Mouse (Mus musculus) Muller cell, postnatal 12 days (primary cell): ENCODE data around the gene Tmprss12.
"Not testable (repeated sequence)": the region's sequence is repeated elsewhere in the genome, so short reads cannot be mapped to it uniquely, and the experiment has no call there.

Experiments used
- DNase-seq: peaks from one replicate; pipeline ENCODE4 v3.0.0-alpha.2; 2015; ENCODE audit errors: inconsistent ontology term

The Tmprss12 gene

GRCm38 (mm10) chr15:100324021-100324591, 43.5 kb downstream of the Tmprss12 start:
- no peak for DNase-seq

GRCm38 (mm10) chr15:100325235-100325634, 44.6 kb downstream of the Tmprss12 start:
- DNase-seq, result no peak

DNA sequence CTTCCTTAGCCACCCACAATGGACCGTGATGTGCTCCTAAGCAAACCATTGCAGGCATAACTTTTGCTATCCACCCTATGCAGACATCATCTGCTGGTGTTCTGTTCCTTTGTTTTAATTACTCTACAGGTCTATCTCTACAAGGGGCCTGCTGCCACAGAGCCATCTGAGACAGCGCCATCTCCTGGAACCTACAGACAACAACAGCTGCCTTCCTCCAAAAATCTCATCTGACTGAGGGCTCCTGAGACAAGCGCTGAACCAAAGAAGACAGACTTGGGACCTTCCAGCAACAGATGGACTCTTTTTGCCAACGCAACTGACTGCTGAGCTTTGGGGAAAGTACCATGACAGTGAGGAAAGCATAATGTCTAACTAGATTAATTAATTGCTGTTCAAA, 47.5 kb downstream of the Tmprss12 start:
- DNase-seq, result not testable (repeated sequence)

GRCm38 (mm10) chr15:100329336-100329735, 48.7 kb downstream of the Tmprss12 start:
- DNase-seq, result not testable (repeated sequence)

DNA sequence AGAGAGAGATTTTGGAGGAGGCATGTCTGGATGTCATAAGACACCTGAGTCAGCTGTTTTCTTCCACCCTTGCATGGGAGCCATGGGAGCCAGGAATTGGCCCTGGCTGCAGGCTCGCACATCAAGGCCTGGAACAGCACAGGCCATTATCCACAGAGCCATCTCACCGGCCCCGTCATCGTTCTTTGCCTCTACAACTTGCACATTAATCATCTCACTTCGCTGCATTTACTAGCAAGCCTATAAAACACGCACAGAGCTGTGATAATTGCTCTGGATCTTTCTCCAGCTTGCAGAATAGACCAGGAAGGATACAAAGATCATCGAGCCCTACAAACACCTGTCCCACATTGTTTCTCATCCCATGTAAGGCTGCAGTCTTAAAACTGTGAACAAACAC, 50.1 kb downstream of the Tmprss12 start:
- no peak for DNase-seq

DNA sequence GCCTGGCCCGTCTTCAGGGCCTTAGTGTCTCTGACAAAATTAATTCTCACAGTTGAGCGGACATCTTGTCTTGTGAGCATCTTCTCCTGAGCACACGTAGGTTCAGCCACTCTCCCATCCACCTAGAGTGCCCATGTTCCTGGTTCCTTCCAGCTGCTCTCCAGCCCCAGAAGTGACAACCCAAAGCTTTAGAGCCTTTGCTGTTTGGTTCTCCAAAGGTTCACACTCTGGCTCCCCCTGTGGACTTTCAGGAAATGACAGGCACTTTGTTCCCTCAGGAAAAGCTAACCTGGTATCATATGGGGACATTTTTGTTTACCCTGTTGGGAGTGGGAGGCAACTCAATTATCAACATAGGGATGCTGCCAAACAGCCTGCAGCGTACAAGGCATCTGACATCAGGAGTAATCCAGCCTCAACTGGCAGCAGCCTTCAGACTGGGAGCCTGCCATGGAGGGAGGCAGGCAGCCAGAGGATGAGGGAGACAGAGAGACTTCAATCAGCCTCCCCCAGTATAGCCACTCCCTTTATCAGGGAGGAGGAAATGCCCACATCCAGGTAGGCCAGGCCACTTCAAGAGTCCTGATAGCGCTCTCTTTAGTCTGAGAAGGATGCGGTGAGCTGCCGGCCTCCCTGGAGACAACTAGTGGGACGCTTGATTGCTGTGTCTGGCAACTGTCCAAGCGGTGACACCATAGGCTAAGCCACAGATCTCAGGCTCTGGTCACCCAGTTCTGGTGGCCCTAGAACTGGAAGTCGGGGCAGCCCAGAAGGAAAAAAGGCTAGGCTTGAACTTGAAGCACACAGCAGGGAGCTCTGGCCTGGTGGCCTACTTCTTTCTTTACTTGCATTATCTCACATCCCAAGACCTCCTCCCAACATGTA, 51.7 kb downstream of the Tmprss12 start:
- DNase-seq, result not testable (repeated sequence)

DNA sequence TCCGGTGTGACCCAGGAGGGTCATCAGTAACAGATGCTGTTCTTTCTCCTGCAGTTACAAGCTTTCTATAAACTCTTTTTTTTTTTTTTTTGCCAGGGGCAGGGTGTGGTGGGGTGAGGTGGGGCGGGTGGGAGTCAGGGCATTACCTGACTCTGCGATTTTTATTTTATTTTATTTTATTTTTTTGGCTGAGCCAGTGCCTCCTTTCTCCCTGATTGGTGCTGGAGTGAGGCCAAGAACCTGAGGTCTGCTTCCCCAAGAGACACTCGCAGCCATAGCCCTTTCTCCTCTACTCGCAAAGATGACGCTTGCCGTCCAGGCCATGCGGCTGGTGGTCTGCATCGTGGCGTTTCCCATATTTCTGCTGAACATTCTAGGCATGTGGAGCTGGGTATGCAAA, 54.0 kb downstream of the Tmprss12 start, which contains the start of gene Mettl7a3:
Mettl7a3 (plus strand) TSS at position 301 of the 400 bp plus-strand sequence.
- no peak for DNase-seq

- not testable (repeated sequence) for DNase-seq
Observed at GRCm38 (mm10) chr15:100337328-100337727, 56.7 kb downstream of the Tmprss12 start.

DNA sequence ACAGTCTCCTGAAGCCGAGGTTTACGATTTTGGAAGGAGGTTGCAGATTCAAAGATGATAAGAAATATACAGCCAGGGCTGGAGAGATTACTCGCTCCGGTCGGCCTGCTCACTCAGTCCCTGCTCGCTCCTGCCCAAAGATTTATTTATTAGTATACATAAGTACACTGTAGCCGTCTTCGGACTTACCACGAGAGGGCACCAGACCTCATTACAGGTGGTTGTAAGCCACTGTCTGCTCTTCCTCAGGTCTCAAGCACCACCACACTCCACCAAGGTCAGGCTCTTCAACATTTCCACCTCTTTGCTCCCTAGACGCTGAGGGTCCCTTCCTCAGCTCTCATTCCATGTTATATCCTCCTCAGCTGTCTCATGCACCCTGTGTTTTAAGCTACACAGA, 57.2 kb downstream of the Tmprss12 start:
- not testable (repeated sequence) for DNase-seq

DNA sequence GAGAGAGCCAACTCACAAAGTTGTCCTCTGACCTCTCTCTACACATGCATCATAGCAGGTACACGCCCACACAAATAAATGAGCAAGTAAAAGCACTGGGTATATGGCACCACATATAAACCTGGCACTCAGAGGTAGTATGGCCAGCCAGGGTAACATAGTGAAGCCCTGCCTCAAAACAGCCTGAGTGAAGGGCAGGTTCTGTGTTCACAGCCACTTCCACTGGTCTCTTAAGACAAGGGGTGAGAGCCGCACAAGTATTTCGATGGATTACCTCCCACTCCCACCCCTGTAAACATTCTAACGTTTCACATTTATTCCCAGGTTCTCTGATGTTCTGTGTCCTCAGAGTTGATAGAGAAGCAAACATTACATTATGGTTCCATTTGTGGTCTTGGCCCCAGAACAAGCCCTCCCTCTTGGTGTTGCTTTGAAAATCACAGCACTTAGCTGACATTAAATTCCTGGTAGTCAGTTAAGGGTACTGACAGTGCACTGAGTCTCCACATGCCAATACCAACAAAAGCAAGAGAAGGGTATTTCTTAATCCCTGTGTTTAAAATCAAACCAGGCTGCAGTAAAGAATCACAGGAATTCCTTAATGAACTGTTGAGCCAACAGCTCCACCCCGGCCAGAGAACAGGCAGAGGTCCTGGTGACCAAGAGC, 60.8 kb downstream of the Tmprss12 start:
- DNase-seq, result peak; percentile 63
